Mouse (Mus musculus) kidney, embryonic 16.5 days (tissue): Measurements from ENCODE around the gene Rps19bp1. TPM values are rescaled to one million over a fixed set of nuclear protein-coding genes. Genes with fewer than 3 reads are reported as not detected.

Experiments
- polyA plus RNA-seq: library from polyadenylated mRNA; unstranded; fragments of >200 nt; fragmentation: Nextera tagmentation; extraction: Ambion mirVana; gene quantifications from 2 replicates; pipeline ENCODE4 v1.2.1, GENCODE M21; 2015

Gene Rps19bp1
- polyA plus RNA-seq, 1 experiment from 2014 or later = 50.8 TPM

Other genes with a start within 250 kb of the Rps19bp1 start
- gene Pdgfb, start 249.3 kb downstream of the Rps19bp1 start, polyA plus RNA-seq = 4.3 and 6.2 TPM in 2 replicates
- 14.3 and 16.0 TPM in 2 replicates for gene Syngr1, start 173.0 kb downstream of the Rps19bp1 start, polyA plus RNA-seq
- 981 and 1,131 TPM in 2 replicates for gene Rpl3, start 172.4 kb downstream of the Rps19bp1 start, polyA plus RNA-seq
- gene Tab1, start 131.2 kb downstream of the Rps19bp1 start, polyA plus RNA-seq = 44.1 and 44.7 TPM in 2 replicates
- 9.4 and 9.5 TPM in 2 replicates for gene Mgat3, start 90.6 kb downstream of the Rps19bp1 start, polyA plus RNA-seq
- 36.3 and 38.1 TPM in 2 replicates for gene Mief1, start 30.3 kb downstream of the Rps19bp1 start, polyA plus RNA-seq
- 3.3 TPM in 1 of 2 replicates, not detected in the other for gene AC140267.1, start 28.5 kb downstream of the Rps19bp1 start, polyA plus RNA-seq
- gene Atf4, start 9.1 kb downstream of the Rps19bp1 start, polyA plus RNA-seq = 127 and 132 TPM in 2 replicates
- not detected in 2 replicates for gene Cacna1i, start 22.9 kb upstream of the Rps19bp1 start, polyA plus RNA-seq